Mouse (Mus musculus): ENCODE measurements around the gene Gm17067.
"Not testable (repeated sequence)": the region's sequence is repeated elsewhere in the genome, so short reads cannot be mapped to it uniquely, and the experiment has no call there.

Gene Gm17067

GRCm38 (mm10) chr7:42726917-42727316, at the start of gene Gm17067:
TSS of gene Gm17067 (minus strand) at chr7:42727017.
- DNase-seq (ENCODE audit: low read depth, low spot score) = not testable (repeated sequence)

DNA sequence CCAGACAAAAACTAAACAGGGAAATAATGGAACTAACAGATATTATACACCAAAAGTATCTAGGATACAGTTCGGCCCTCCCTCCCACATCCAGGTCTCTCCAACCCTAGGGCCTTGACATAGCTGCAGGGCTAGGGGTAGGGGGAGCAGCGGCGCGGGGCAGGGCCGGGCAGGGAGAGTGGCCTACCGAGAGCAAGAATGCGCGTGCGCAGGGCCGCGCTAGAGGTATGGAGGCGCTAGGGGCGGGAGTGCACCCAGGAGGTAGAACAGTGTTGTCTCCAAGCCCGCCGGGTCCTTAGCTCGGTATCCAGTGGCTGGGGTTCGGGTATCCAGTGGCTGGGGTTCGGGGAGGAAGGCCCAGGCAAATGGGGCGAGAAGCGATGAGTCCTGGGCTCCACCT, 23.0 kb upstream of the Gm17067 start:
- DNase-seq (ENCODE audit: low read depth, low spot score) = peak; percentile 65

GRCm38 (mm10) chr7:42738536-42739210, 11.9 kb upstream of the Gm17067 start:
- DNase-seq (ENCODE audit: low read depth, low spot score) = peak; percentile 49

DNA sequence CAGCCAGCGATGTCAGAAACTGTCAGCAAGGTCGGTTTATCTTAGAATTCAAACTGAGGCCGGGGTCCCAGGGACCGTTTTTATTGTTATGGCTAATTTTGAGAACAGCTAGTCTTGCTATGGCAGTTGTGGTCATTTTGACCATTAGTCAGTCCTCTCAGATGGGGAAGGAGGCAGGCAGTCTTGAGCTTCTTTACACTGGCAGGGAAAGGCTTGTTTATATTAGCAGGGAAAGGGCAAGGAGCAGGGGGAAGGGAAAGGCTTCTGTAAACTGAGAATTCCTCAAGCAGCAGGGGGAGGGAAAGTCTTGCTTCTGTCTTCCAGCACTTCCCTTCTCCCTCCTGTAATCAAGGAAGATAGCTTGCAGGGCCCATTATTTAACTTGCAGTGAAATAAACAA, 33.6 kb downstream of the Gm17067 start:
- not testable (repeated sequence) for DNase-seq (ENCODE audit: low read depth, low spot score)

- DNase-seq (ENCODE audit: low read depth, low spot score) = peak; percentile 57
These were observed 34.3 kb downstream of the Gm17067 start, which contains the start of gene Zfp975 for GRCm38 (mm10) chr7:42692362-42693158. TSS of gene Zfp975 (minus strand) at chr7:42692742.

- not testable (repeated sequence) for DNase-seq (ENCODE audit: low read depth, low spot score)
These were observed 46.7 kb downstream of the Gm17067 start for GRCm38 (mm10) chr7:42680081-42680480.

GRCm38 (mm10) chr7:42679646-42680045, 47.2 kb downstream of the Gm17067 start:
- peak; percentile 39 for DNase-seq (ENCODE audit: low read depth, low spot score)

- DNase-seq (ENCODE audit: low read depth, low spot score) = not testable (repeated sequence)
These were observed 66.7 kb downstream of the Gm17067 start for GRCm38 (mm10) chr7:42660140-42660539.

Data from WW6 (cell line).